Mouse (Mus musculus) embryonic facial prominence, embryonic 12.5 days (tissue): ENCODE measurements at regions not wholly inside any gene's neighbourhood (a gene's known extent, or its start where the extent isn't known, plus 50 kb on each side); places are given as distances from the start of the nearest gene placed in this dataset.

ENCODE experiments used
- ATAC-seq: fragments of 200-750 bp; cut with Nextera tagmentation; 2 replicates; pipeline ENCODE4 v1.8.0; 2017; ENCODE audit not compliant: insufficient number of reproducible peaks, insufficient read depth, low FRiP score, low TSS enrichment
- H3K27ac ChIP-seq: fragments of 300-500 bp; sonication (generic); 2 replicates; pipeline ENCODE4 v1.5.1; 2016; ENCODE audit warnings: mild to moderate bottlenecking
- H3K27me3 ChIP-seq: fragments of 300-500 bp; sonication (generic); 2 replicates; pipeline ENCODE4 v1.6.1; 2016; ENCODE audit warnings: mild to moderate bottlenecking, moderate library complexity
- H3K36me3 ChIP-seq: fragments of 300-500 bp; sonication (generic); 2 replicates; pipeline ENCODE4 v1.6.1; 2016; ENCODE audit warnings: mild to moderate bottlenecking
- H3K4me1 ChIP-seq: fragments of 300-500 bp; sonication (generic); 2 replicates; pipeline ENCODE4 v1.6.1; 2016
- H3K4me2 ChIP-seq: fragments of 300-500 bp; sonication (generic); replicated peaks from 2 replicates; pipeline ENCODE4 v1.6.1; 2016; ENCODE audit warnings: mild to moderate bottlenecking, moderate library complexity
- H3K4me3 ChIP-seq: fragments of 300-500 bp; sonication (generic); 2 replicates; pipeline ENCODE4 v1.5.1; 2016; ENCODE audit warnings: mild to moderate bottlenecking
- H3K9ac ChIP-seq: fragments of 300-500 bp; sonication (generic); 2 replicates; pipeline ENCODE4 v1.6.1; 2016; ENCODE audit warnings: mild to moderate bottlenecking, moderate library complexity
- H3K9me3 ChIP-seq: fragments of 300-500 bp; sonication (generic); 2 replicates; pipeline ENCODE4 v1.6.1; 2016; ENCODE audit warnings: mild to moderate bottlenecking, moderate library complexity
- WGBS: fragments of 180-500 bp; shearing (Covaris S2); methylation state at CpG from one replicate; pipeline ENCODE4 v1.1.7; 2016; 5-methylcytosine and 5-hydroxymethylcytosine counted together

DNA sequence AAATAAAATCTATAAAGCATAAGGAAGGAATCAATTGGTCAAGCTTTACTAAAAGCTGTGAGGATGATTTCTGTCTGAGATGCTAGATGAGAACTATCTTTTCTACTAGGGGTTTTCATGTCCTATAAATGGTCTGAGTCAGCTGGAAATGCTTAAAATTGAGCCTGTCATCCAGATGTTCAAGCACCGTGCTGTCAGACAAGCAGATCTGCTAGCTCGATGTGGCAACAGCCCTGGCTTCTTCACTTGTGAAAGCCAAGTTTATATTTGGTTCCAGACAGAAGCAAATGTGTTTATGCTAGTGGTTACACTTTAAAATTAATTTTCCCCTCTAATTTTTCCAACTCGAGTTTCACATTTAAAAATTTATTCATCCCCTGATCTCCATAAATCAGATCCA lies 311.7 kb downstream of the Actr3 start:
- H3K27ac ChIP-seq = no peak overlapping the region
- no peaks in the 10 kb centered on the region for H3K27me3 ChIP-seq
- H3K9ac ChIP-seq = no peak overlapping the region
- no peak overlapping the region for H3K4me2 ChIP-seq
- H3K9me3 ChIP-seq = 0 out of 2 replicates have a peak, but pooled peaks cover 2% of the 10 kb centered on the region
- no peaks in the 10 kb centered on the region for H3K36me3 ChIP-seq
- no peak overlapping the region for H3K4me3 ChIP-seq
- H3K4me1 ChIP-seq = no peaks in the 10 kb centered on the region
- WGBS = 34% methylated on average over 3 of the region's 3 CpGs
- no peak for ATAC-seq

DNA sequence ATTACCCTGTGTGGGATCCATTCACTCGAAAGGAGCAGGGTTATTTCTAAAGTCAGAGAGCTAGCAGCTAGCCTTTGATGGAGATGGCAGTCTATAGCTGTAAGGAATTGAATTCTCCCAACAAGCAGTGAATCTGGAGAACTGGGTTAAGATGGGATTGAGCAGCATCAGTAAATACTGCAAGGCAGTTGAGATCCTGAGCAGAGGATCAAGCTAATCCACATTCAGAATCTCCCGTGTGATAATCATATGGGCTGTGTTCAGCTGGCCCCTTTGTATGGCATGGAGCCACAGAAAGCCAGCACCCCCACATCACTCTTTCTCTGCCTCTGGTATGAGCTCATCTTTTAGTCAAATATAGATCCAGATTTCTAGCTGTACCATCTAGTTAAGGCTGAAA lies 334.9 kb downstream of the Actr3 start:
- Histone ChIP-seq H3K9me3 (no peaks in the 10 kb centered on the region), H3K27ac (no peak overlapping the region), H3K36me3 (no peaks in the 10 kb centered on the region), H3K4me2 (no peak overlapping the region), H3K4me1 (no peaks in the 10 kb centered on the region), H3K9ac (no peak overlapping the region), H3K27me3 (no peaks in the 10 kb centered on the region), H3K4me3 (no peak overlapping the region)
- ATAC-seq = no peak
- 74% methylated on average over 2 of the region's 2 CpGs for WGBS

DNA sequence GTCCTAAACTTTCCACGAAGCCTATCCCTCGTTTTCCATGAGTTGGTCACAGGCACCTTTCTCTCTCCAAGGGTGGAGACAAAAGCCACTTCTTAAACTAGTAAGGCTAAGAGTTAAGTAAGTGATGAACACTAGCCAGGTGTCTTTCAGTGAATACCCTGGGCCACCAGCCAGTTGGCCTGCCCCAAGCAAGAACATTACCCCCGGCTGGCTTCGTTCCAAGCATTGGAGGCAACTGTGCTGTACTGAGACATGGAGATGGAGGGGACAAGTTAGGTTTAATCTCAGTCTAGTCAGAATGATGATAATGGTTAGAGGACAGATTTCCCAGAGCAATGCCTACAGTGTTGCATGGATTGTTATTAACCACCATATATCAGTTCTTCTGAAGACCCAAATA lies 350.6 kb downstream of the Actr3 start:
- H3K9me3 ChIP-seq = no peaks in the 10 kb centered on the region
- no peak overlapping the region for H3K27ac ChIP-seq
- no peaks in the 10 kb centered on the region for H3K4me1 ChIP-seq
- H3K4me2 ChIP-seq = no peak overlapping the region
- no peak for ATAC-seq
- H3K9ac ChIP-seq = no peak overlapping the region
- WGBS = 86% methylated on average over 4 of the region's 4 CpGs
- no peaks in the 10 kb centered on the region for H3K36me3 ChIP-seq
- H3K4me3 ChIP-seq = no peak overlapping the region
- no peaks in the 10 kb centered on the region for H3K27me3 ChIP-seq

DNA sequence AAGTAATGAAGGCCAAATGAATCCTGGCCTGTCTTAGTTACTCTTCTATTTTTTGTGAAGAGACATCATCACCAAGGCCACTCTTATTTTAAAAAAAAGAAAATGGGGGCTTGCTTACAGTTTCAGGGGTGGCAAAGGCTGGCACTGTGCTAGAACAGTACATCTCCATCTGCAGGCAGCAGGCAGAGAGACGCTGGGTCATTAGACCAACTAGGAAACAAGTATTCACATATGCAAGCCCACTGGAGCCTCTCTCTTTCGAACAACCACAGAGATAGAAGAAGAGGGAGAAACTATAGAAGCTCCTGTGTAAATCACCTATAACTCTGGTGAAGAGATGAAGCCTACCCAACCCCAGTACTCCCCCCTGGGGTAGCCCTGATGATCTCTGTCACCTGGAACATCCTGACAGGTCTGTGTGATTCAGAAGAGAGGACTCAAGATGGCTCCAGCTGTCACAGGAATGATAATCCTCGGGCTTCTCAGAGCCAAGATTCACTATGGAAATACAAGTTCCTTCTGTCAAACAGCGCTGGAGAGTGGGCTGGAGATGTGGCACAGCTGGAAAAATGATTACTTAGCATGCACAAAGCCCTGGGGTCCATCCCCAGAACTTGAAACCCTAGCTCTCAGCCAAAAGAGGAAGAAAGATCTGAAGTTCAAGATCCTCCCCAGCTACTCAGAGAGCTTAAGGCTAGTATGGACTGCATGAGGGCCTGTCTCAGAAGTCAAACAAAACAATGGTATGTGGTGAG lies 395.8 kb downstream of the Actr3 start:
- no peaks in the 10 kb centered on the region for H3K27me3 ChIP-seq
- 61% methylated on average over 4 of the region's 4 CpGs for WGBS
- H3K4me3 ChIP-seq = no peak overlapping the region
- H3K4me2 ChIP-seq = no peak overlapping the region
- no peaks in the 10 kb centered on the region for H3K36me3 ChIP-seq
- no peak for ATAC-seq
- no peaks in the 10 kb centered on the region for H3K4me1 ChIP-seq
- H3K27ac ChIP-seq = no peak overlapping the region
- H3K9me3 ChIP-seq = no peaks in the 10 kb centered on the region
- no peak overlapping the region for H3K9ac ChIP-seq

DNA sequence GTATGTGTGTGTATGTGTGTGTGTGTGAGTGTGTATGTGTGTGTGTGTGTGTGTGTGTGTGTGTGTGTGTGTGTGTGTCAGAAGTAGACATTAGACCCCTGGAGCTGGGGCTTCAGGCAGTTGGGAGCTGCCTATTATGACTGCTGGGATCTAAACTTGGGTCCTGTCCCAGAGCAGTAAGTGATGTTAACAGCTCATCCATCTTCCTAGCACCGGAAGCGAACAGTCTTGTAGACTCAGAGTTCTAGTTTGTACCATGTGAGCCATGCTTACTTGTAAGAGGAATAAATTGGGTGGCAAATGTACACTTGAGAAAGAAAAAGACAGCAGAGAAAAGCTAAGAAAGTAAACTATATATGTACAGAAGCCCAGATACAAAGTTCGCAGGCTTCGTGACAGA lies 422.2 kb downstream of the Actr3 start:
- 97% methylated on average over 4 of the region's 4 CpGs for WGBS
- no peaks in the 10 kb centered on the region for H3K27me3 ChIP-seq
- no peaks in the 10 kb centered on the region for H3K9me3 ChIP-seq
- no peak for ATAC-seq
- H3K36me3 ChIP-seq = no peaks in the 10 kb centered on the region
- no peak overlapping the region for H3K4me3 ChIP-seq
- H3K4me1 ChIP-seq = no peaks in the 10 kb centered on the region
- no peak overlapping the region for H3K27ac ChIP-seq
- no peak overlapping the region for H3K9ac ChIP-seq
- H3K4me2 ChIP-seq = no peak overlapping the region

DNA sequence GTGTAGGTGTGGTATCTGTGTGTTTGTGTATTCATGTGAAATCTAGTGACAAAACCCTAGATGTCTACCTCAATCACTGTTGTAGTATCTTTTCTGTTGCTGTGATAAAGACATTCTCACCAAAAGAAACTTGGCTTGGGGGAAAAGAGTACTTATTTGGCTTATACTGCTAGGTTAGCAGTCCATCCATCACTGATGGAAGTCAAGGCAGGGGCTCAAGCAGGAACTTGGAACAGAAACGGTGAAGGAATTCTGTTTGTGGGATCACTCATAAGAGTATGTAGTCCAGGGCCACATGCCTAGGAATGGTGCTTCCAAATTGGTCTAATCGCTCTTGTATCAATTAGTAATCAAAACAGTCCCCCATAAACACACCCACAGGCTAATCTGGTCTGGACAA lies 423.6 kb downstream of the Actr3 start:
- 63% methylated on average over 2 of the region's 2 CpGs for WGBS
- no peaks in the 10 kb centered on the region for H3K27me3 ChIP-seq

DNA sequence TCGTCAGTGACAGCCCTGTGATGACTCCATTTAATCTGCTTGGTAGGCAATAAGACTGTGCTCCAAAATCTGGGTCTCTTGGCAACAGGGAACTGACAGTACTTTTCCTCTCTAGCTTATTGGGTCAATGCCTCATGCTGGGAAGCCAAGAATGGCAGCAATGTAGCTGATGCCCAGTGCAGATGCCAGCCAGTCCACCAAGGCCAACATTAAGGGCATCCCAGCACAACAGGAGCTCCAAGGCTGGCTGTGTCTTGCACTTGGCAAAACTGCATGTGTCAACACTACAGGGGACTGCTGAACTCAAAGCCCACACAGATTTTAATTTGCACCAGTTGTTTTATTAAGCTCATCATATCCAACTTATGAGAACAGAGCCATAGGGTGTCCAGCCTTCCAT lies 437.9 kb downstream of the Actr3 start:
- H3K9me3 ChIP-seq = no peaks in the 10 kb centered on the region
- no peak overlapping the region for H3K4me3 ChIP-seq
- H3K4me2 ChIP-seq = no peak overlapping the region
- no peaks in the 10 kb centered on the region for H3K36me3 ChIP-seq
- no peaks in the 10 kb centered on the region for H3K27me3 ChIP-seq
- H3K27ac ChIP-seq = no peak overlapping the region
- no peak for ATAC-seq
- no peak overlapping the region for H3K9ac ChIP-seq
- WGBS = 51% methylated on average over 1 of the region's 1 CpGs
- no peaks in the 10 kb centered on the region for H3K4me1 ChIP-seq

More for the DNA sequence above, 423.6 kb downstream of the Actr3 start:
- H3K9me3 ChIP-seq = no peaks in the 10 kb centered on the region
- no peak overlapping the region for H3K4me3 ChIP-seq
- no peak overlapping the region for H3K9ac ChIP-seq
- H3K4me1 ChIP-seq = no peaks in the 10 kb centered on the region
- H3K27ac ChIP-seq = no peak overlapping the region
- no peak overlapping the region for H3K4me2 ChIP-seq
- H3K36me3 ChIP-seq = no peaks in the 10 kb centered on the region
- ATAC-seq = no peak

DNA sequence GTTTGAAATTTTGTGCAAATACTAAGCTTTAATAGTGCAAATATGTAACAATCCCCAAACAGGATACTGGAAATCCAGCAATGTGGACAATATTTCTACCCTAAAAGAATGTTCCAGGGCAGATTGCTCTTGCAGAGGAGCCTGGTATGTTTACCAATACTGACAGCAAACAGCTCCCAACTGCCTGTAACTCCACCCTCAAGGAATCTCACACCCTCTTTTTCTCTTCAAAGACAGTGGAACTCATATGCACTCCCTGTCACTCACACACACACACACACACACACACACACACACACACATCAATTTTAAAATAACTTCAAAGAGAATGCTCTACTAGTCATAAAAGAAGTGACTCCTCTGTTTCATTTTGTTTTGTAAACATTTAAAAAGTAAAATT lies 484.7 kb downstream of the Actr3 start:
- no peak overlapping the region for H3K9ac ChIP-seq

DNA sequence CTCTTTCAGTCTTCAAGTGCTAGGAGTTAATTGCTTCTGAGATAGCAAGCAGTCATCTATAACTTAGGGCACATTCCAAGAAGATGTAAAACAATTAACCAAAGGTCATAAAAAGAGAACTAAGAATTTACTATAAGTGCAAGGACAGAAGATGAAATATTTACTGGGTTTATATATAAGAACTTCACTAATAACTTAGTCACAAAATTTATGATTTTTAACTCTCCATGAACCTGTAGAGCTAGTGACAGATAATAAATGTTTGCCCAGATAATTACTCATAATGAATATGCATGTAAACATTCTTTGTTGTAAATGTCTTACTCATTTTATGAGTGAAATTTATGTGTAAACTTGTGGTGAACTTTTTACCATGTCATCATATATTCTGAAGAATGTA lies 531.2 kb downstream of the Actr3 start:
- H3K36me3 ChIP-seq = no peaks in the 10 kb centered on the region
- no peak overlapping the region for H3K4me3 ChIP-seq
- no peaks in the 10 kb centered on the region for H3K27me3 ChIP-seq
- H3K9me3 ChIP-seq = no peaks in the 10 kb centered on the region
- H3K27ac ChIP-seq = no peak overlapping the region
- H3K4me2 ChIP-seq = no peak overlapping the region
- ATAC-seq = no peak
- no peak overlapping the region for H3K9ac ChIP-seq
- no peaks in the 10 kb centered on the region for H3K4me1 ChIP-seq

More for the DNA sequence above, 484.7 kb downstream of the Actr3 start:
- H3K36me3 ChIP-seq = no peaks in the 10 kb centered on the region
- no peak for ATAC-seq
- H3K27ac ChIP-seq = no peak overlapping the region
- no peaks in the 10 kb centered on the region for H3K27me3 ChIP-seq
- H3K9me3 ChIP-seq = 0 out of 2 replicates have a peak, but pooled peaks cover 3% of the 10 kb centered on the region
- H3K4me1 ChIP-seq = no peaks in the 10 kb centered on the region
- H3K4me3 ChIP-seq = no peak overlapping the region
- H3K4me2 ChIP-seq = no peak overlapping the region

DNA sequence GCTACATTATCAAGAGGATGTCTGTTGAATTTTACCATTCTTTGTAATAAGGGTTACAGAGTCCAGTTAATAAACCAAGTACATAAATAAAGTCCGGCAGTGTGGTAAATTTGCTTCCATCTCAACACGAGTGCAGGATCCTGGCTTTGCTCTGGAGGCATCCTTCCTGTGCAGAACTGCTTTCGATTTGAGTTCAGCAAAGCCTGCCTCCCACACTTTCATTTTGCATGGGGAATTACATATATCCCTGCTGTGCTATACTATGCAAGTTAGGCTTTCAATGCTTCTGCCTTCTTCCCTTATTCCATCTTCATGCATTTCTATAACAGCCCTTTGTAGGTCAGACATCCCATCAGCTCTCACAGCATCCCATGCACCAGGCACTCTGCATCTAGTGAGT lies 564.4 kb downstream of the Actr3 start:
- no peaks in the 10 kb centered on the region for H3K9me3 ChIP-seq

DNA sequence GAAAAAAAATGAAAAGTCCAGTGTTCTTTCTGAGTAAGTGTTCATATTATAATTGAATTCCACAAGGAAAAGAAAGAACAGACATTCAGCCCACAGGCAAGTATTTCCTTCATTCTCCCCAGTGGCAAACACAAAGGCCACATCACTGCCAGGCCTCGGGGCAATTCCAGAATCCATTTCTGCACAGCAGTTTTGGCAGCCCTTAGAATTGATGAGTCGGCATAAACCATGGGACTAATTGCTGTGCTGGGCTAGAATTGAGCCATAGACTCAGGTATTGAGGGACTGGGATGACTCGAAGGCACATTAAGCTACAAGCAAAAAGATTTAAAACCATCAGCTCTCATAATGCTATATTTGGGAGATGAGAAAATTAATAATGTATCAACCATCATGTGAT lies 569.3 kb downstream of the Actr3 start:
- no peak overlapping the region for H3K27ac ChIP-seq
- no peaks in the 10 kb centered on the region for H3K4me1 ChIP-seq
- H3K27me3 ChIP-seq = no peaks in the 10 kb centered on the region
- no peak for ATAC-seq
- H3K9ac ChIP-seq = no peak overlapping the region
- H3K9me3 ChIP-seq = no peaks in the 10 kb centered on the region
- H3K4me2 ChIP-seq = no peak overlapping the region
- WGBS = 82% methylated on average over 3 of the region's 3 CpGs
- H3K4me3 ChIP-seq = no peak overlapping the region
- no peaks in the 10 kb centered on the region for H3K36me3 ChIP-seq

More for the DNA sequence above, 564.4 kb downstream of the Actr3 start:
- no peaks in the 10 kb centered on the region for H3K4me1 ChIP-seq
- no peak overlapping the region for H3K4me2 ChIP-seq
- no peak overlapping the region for H3K27ac ChIP-seq
- H3K27me3 ChIP-seq = no peaks in the 10 kb centered on the region
- H3K9ac ChIP-seq = no peak overlapping the region
- 82% methylated on average over 3 of the region's 3 CpGs for WGBS
- H3K36me3 ChIP-seq = no peaks in the 10 kb centered on the region
- ATAC-seq = no peak
- no peak overlapping the region for H3K4me3 ChIP-seq

DNA sequence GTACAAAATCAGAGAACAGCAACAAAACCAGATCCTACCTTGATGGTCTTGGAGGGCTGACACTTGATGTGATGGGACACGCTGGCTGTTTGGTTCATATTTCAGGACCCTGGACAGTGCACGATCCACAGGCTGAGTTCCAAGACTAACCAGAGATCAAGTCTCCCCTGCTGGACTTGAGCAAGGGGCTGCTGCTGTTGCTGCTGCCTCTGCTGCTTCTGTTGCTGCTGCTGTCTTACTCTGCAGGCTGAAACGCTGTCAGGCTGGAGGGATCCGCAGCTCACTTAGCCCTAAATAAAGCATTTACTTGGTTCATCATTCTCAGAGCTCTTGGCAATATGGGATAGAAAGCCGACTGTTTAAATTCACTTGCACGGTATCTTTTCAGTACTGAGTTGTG lies 589.8 kb downstream of the Actr3 start:
- no peak overlapping the region for H3K4me3 ChIP-seq
- H3K4me2 ChIP-seq = no peak overlapping the region
- ATAC-seq = no peak
- no peak overlapping the region for H3K27ac ChIP-seq
- no peaks in the 10 kb centered on the region for H3K4me1 ChIP-seq
- no peaks in the 10 kb centered on the region for H3K36me3 ChIP-seq
- no peaks in the 10 kb centered on the region for H3K27me3 ChIP-seq
- H3K9me3 ChIP-seq = no peaks in the 10 kb centered on the region
- H3K9ac ChIP-seq = no peak overlapping the region
- 58% methylated on average over 6 of the region's 6 CpGs for WGBS

DNA sequence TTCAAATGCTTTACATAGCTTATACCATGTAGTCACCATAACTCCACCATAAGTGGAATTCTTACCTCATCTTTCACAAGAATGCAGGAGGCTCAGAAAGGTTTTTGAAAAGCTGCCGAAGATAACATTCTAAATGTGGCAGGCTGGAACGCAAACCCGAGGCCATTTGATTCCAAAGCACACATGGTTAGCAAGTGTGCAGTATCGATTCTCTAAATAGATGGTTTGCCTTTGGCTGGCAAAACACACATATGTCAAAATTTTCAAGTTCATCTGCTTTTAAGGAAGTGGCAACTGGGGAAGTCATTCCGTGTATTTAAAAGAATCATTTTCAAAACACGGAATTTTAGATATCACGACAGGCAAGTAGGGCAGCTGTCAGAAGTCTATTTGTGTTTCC lies 609.8 kb downstream of the Actr3 start:
- H3K4me2 ChIP-seq = no peak overlapping the region
- H3K27me3 ChIP-seq = no peaks in the 10 kb centered on the region
- no peaks in the 10 kb centered on the region for H3K9me3 ChIP-seq
- 90% methylated on average over 7 of the region's 7 CpGs for WGBS
- H3K4me1 ChIP-seq = no peaks in the 10 kb centered on the region
- no peak for ATAC-seq
- no peaks in the 10 kb centered on the region for H3K36me3 ChIP-seq
- no peak overlapping the region for H3K27ac ChIP-seq
- no peak overlapping the region for H3K4me3 ChIP-seq
- H3K9ac ChIP-seq = no peak overlapping the region
